In the genomic region with DNA sequence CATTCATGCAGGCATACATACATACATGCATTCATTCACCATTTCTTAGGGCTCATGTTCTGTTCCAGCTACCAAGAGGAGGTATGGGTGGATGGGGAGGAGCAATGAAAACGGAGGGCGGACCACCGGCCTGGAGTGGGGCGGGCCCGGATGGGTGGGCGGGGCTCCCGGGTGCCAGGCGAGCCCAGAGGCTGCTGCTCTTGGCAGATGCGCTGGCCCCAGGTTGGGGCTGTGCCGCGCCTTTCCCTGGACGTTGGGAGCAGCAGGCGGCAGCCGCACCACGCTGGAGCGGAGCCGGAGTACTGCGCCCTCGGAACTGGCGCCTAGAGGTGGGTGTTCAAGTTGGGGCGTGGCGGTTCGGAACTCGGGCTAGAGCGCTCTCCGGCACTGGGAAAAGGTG, we compare ENCODE assay signal across 8 mouse cellular contexts.
DNase-seq lines count a peak whose midpoint lies in the region; ATAC-seq and TF ChIP-seq lines count a peak whose summit lies in the region.

No protein-coding gene starts in this region.

- no peak for TF ChIP-seq CTCF in cerebellum, adult 2 months (IDR thresholded peaks at IDR 0.05; ENCODE audit: borderline replicate concordance, insufficient read depth, low read depth, low read length)

- H3K4me3 ChIP-seq in cerebellum, adult 2 months (replicated peaks; ENCODE audit: insufficient read depth, low read depth, low read length) = peak overlapping the region; percentile 35
- peak overlapping the region; percentile 77 for H3K4me3 ChIP-seq in brown adipose tissue, adult 24 weeks (ENCODE audit: insufficient read depth, low read depth, low read length)
- peak overlapping the region; percentile 52 for H3K4me3 ChIP-seq in hindbrain, embryonic 15.5 days
- peak overlapping the region; percentile 39 for H3K4me3 ChIP-seq in limb, embryonic 14.5 days (replicated peaks; ENCODE audit: low read length)
- peak overlapping the region; percentile 48 for H3K4me3 ChIP-seq in midbrain, embryonic 13.5 days (replicated peaks)

- peak overlapping the region; percentile 43 for H3K9ac ChIP-seq in hindbrain, embryonic 15.5 days
- peak overlapping the region; percentile 36; the same call in 1 of the 2 replicates for H3K9ac ChIP-seq in limb, embryonic 14.5 days (ENCODE audit: low read depth, low read length, severe bottlenecking)
- peak overlapping the region; percentile 64 for H3K9ac ChIP-seq in midbrain, embryonic 13.5 days (replicated peaks)

- H3K9me3 ChIP-seq in hindbrain, embryonic 15.5 days = no peaks in the 10 kb centered on the region
- no peaks in the 10 kb centered on the region for H3K9me3 ChIP-seq in limb, embryonic 14.5 days (ENCODE audit: control insufficient read depth, low read length)
- H3K9me3 ChIP-seq in midbrain, embryonic 13.5 days = no peaks in the 10 kb centered on the region

- under 1% methylated on average over 26 of the region's 26 CpGs for WGBS in cerebellum, adult 2 months
- 0% methylated on average over 26 of the region's 26 CpGs for WGBS in hindbrain, embryonic 15.5 days
- under 1% methylated on average over 26 of the region's 26 CpGs for WGBS in limb, embryonic 14.5 days
- under 1% methylated on average over 21 of the region's 26 CpGs for WGBS in midbrain, embryonic 13.5 days

- no peak overlapping the region for H3K27ac ChIP-seq in cerebellum, adult 2 months (ENCODE audit: insufficient read depth, low read length)
- H3K27ac ChIP-seq in brown adipose tissue, adult 24 weeks (replicated peaks; ENCODE audit: low read depth, low read length) = peak overlapping the region; percentile 91
- peak overlapping the region; percentile 8; the same call in 1 of the 2 replicates for H3K27ac ChIP-seq in hindbrain, embryonic 15.5 days (replicated peaks)
- no peak overlapping the region for H3K27ac ChIP-seq in limb, embryonic 14.5 days (replicated peaks; ENCODE audit: low read depth, low read length)
- H3K27ac ChIP-seq in midbrain, embryonic 13.5 days = no peak overlapping the region; the same call in 1 of the 2 replicates

- no peaks in the 10 kb centered on the region; the same call in 1 of the 2 replicates for H3K27me3 ChIP-seq in cerebellum, adult 2 months (ENCODE audit: control insufficient read depth, insufficient read depth, low read length)
- no peaks in the 10 kb centered on the region for H3K27me3 ChIP-seq in hindbrain, embryonic 15.5 days
- H3K27me3 ChIP-seq in limb, embryonic 14.5 days (ENCODE audit: control insufficient read depth, insufficient read depth, low read length) = 0 out of 2 replicates have a peak, but pooled peaks cover 11% of the 10 kb centered on the region
- peaks cover 13% of the 10 kb centered on the region for H3K27me3 ChIP-seq in midbrain, embryonic 13.5 days

- TF ChIP-seq POLR2A in cerebellum, adult 2 months (IDR thresholded peaks at IDR 0.05; ENCODE audit: borderline replicate concordance, insufficient read depth, low read length) = no peak
- TF ChIP-seq POLR2A in limb, embryonic 14.5 days (IDR thresholded peaks at IDR 0.05; ENCODE audit: borderline replicate concordance, extremely low read depth, insufficient read depth, insufficient read length) = no peak

- H3K36me3 ChIP-seq in hindbrain, embryonic 15.5 days = no peaks in the 10 kb centered on the region
- no peaks in the 10 kb centered on the region for H3K36me3 ChIP-seq in limb, embryonic 14.5 days (ENCODE audit: control insufficient read depth, insufficient read depth, low read length)
- no peaks in the 10 kb centered on the region for H3K36me3 ChIP-seq in midbrain, embryonic 13.5 days

- H3K4me2 ChIP-seq in hindbrain, embryonic 15.5 days = peak overlapping the region; percentile 94
- peak overlapping the region; percentile 74 for H3K4me2 ChIP-seq in limb, embryonic 14.5 days (replicated peaks; ENCODE audit: low read depth, low read length, severe bottlenecking)
- peak overlapping the region; percentile 76 for H3K4me2 ChIP-seq in midbrain, embryonic 13.5 days (replicated peaks)

- peak; percentile 22 to 25 for DNase-seq in cerebellum, adult 2 months
- no peak for DNase-seq in cerebellum, adult 11 months
- peak; percentile 39 to 49 for DNase-seq in gastrocnemius, adult 8-10 months (ENCODE audit: low spot score in 2 of 2)
- DNase-seq in limb, embryonic 14.5 days (ENCODE audit: low spot score) = no peak
- DNase-seq in spleen, postnatal 14 days (ENCODE audit: low spot score in 2 of 2) = peak; percentile 39 to 43

- ATAC-seq in hindbrain, embryonic 15.5 days (ENCODE audit: low FRiP score, low read depth) = peak; percentile 87
- peak; percentile 79 for ATAC-seq in limb, embryonic 14.5 days (ENCODE audit: low FRiP score, low read depth)
- ATAC-seq in midbrain, embryonic 13.5 days = peak; percentile 91

- no peaks in the 10 kb centered on the region for H3K4me1 ChIP-seq in cerebellum, adult 2 months (ENCODE audit: control insufficient read depth, insufficient read depth, low read length)
- peaks cover 6% of the 10 kb centered on the region for H3K4me1 ChIP-seq in brown adipose tissue, adult 24 weeks (ENCODE audit: control insufficient read depth, insufficient read depth, insufficient read length, low read length)
- peaks cover 34% of the 10 kb centered on the region for H3K4me1 ChIP-seq in hindbrain, embryonic 15.5 days (replicated peaks)
- peaks cover 29% of the 10 kb centered on the region for H3K4me1 ChIP-seq in limb, embryonic 14.5 days (ENCODE audit: control insufficient read depth, insufficient read depth, low read length)
- peaks cover 38% of the 10 kb centered on the region for H3K4me1 ChIP-seq in midbrain, embryonic 13.5 days (replicated peaks)

Comparison
In these comparisons a context has a peak if more than half of its experiments do, and no peak if none do; other contexts are left out.
1. DNase-seq: peak in cerebellum, adult 2 months (2 of 2), gastrocnemius, adult 8-10 months (2 of 2) and spleen, postnatal 14 days (2 of 2); none in cerebellum, adult 11 months (single experiment) and limb, embryonic 14.5 days (single experiment).
2. H3K27ac ChIP-seq: peak in brown adipose tissue, adult 24 weeks (single experiment) and hindbrain, embryonic 15.5 days (single experiment); none in cerebellum, adult 2 months (single experiment), limb, embryonic 14.5 days (single experiment) and midbrain, embryonic 13.5 days (single experiment).
3. Peak in every context shown above with its lines, with median percentiles within 50 percentile points of each other: H3K4me3 ChIP-seq, ATAC-seq, H3K4me2 ChIP-seq and H3K9ac ChIP-seq.